Mouse (Mus musculus): ENCODE data around the gene Actg1.
"Not testable (repeated sequence)": the region's sequence is repeated elsewhere in the genome, so short reads cannot be mapped to it uniquely, and the experiment has no call there.

DNA sequence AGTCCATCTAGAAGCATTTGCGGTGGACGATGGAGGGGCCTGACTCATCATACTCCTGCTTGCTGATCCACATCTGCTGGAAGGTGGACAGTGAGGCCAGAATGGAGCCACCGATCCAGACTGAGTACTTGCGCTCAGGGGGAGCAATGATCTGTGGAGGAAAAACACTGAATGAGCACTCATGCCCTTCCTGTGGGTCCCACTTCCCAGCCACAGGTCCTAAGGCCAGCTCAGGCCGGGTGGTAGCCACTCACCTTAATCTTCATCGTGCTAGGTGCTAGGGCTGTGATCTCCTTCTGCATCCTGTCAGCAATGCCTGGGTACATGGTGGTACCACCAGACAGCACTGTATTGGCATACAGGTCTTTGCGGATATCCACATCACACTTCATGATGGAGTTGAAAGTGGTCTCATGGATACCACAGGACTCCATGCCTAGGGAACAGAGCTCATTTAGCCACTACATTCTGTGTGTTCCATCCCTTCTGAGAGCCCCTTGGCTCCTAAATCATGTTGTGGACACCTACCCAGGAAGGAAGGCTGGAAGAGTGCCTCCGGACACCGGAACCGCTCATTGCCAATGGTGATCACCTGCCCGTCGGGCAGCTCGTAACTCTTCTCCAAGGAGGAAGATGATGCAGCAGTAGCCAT lies 1.8 kb downstream of the Actg1 start:
- TF ChIP-seq USF1 (IDR thresholded peaks at IDR 0.05; ENCODE audit: low read depth); REST (IDR thresholded peaks at IDR 0.05; ENCODE audit: insufficient read depth, insufficient read length): not testable (repeated sequence)
- TF ChIP-seq POLR2A (IDR thresholded peaks at IDR 0.05; ENCODE audit: insufficient read length, low read depth), result peak; percentile 24
